Comparison of ENCODE assay signal across 8 mouse cellular contexts in genomic region chr10:70156431-70157165, GRCm38 (mm10). TPM values are rescaled to one million over a fixed set of nuclear protein-coding genes. Genes with fewer than 3 reads are reported as not detected.
DNase-seq lines count a peak whose midpoint lies in the region; ATAC-seq and TF ChIP-seq lines count a peak whose summit lies in the region.

No protein-coding gene starts in this region.

- 0 out of 2 replicates have a peak, but pooled peaks have one; percentile 40 for ATAC-seq in heart, embryonic 14.5 days (ENCODE audit: insufficient number of reproducible peaks, insufficient read depth, low FRiP score, low read depth)
- no peak for ATAC-seq in forebrain, embryonic 16.5 days

- peaks cover 17 to 26% of the 10 kb centered on the region in 2 experiments for H3K4me1 ChIP-seq in heart, embryonic 14.5 days (ENCODE audit: control insufficient read depth in 2 of 2, insufficient read depth in 2 of 2, low read length in 2 of 2)
- peaks cover 43% of the 10 kb centered on the region for H3K4me1 ChIP-seq in E14TG2a.4 (replicated peaks; ENCODE audit: low read depth, low read length)
- H3K4me1 ChIP-seq in lung, adult 2 months (ENCODE audit: control insufficient read depth, insufficient read depth, low read length), result peaks cover 7% of the 10 kb centered on the region
- no peaks in the 10 kb centered on the region for H3K4me1 ChIP-seq in forebrain, embryonic 16.5 days (replicated peaks; ENCODE audit: control insufficient read depth, insufficient read depth, low read length)

- H3K4me3 ChIP-seq in heart, embryonic 14.5 days (ENCODE audit: control insufficient read depth in 1 of 2, insufficient read depth in 1 of 2, low read depth in 1 of 2, low read length in 2 of 2), result no peak overlapping the region
- H3K4me3 ChIP-seq in E14TG2a.4 (replicated peaks; ENCODE audit: low read length), result no peak overlapping the region
- no peak overlapping the region for H3K4me3 ChIP-seq in lung, adult 2 months (replicated peaks; ENCODE audit: extremely low read depth, low read depth, low read length)
- H3K4me3 ChIP-seq in forebrain, embryonic 16.5 days (replicated peaks; ENCODE audit: low read length), result no peak overlapping the region

- peaks cover 61% of the 10 kb centered on the region for H3K36me3 ChIP-seq in heart, embryonic 14.5 days (ENCODE audit: control insufficient read depth, insufficient read depth, low read length)
- peaks cover 84% of the 10 kb centered on the region for H3K36me3 ChIP-seq in E14TG2a.4 (ENCODE audit: insufficient read depth, low read length)
- peaks cover 7% of the 10 kb centered on the region; the same call in 1 of the 2 replicates for H3K36me3 ChIP-seq in forebrain, embryonic 16.5 days (ENCODE audit: control insufficient read depth, insufficient read depth)

- peak; percentile 66 for TF ChIP-seq CTCF in E14TG2a.4 (conservative IDR thresholded peaks at IDR 0.05; ENCODE audit: low read length)
- TF ChIP-seq CTCF in lung, adult 2 months (IDR thresholded peaks at IDR 0.05; ENCODE audit: insufficient read depth, low read length), result peak; percentile 63

- no peak overlapping the region for H3K4me2 ChIP-seq in heart, embryonic 14.5 days (ENCODE audit: low read length)
- no peak overlapping the region for H3K4me2 ChIP-seq in forebrain, embryonic 16.5 days (ENCODE audit: low read length)

- no peaks in the 10 kb centered on the region for H3K9me3 ChIP-seq in heart, embryonic 14.5 days (ENCODE audit: control insufficient read depth, low read length)
- H3K9me3 ChIP-seq in E14TG2a.4 (ENCODE audit: low read length), result peaks cover 8% of the 10 kb centered on the region
- no peaks in the 10 kb centered on the region for H3K9me3 ChIP-seq in forebrain, embryonic 16.5 days (ENCODE audit: control insufficient read depth, low read length)

- TF ChIP-seq POLR2A in lung, adult 2 months (IDR thresholded peaks at IDR 0.05; ENCODE audit: borderline replicate concordance, extremely low read depth, low read depth, low read length), result no peak

- intact Hi-C loops in heart, postnatal 25 days (cut with DNase I), result no loop called here
- intact Hi-C loops in left cerebral cortex, postnatal 25 days (cut with DNase I), result no loop called here

- H3K9ac ChIP-seq in heart, embryonic 14.5 days (ENCODE audit: low read length), result no peak overlapping the region
- no peak overlapping the region for H3K9ac ChIP-seq in forebrain, embryonic 16.5 days (replicated peaks; ENCODE audit: low read depth, low read length)

- H3K27me3 ChIP-seq in heart, embryonic 14.5 days (ENCODE audit: control insufficient read depth, insufficient read depth, low read length), result no peaks in the 10 kb centered on the region
- H3K27me3 ChIP-seq in E14TG2a.4 (ENCODE audit: insufficient read depth, low read length), result no peaks in the 10 kb centered on the region
- H3K27me3 ChIP-seq in forebrain, embryonic 16.5 days (replicated peaks; ENCODE audit: control insufficient read depth, insufficient read depth, low read length), result no peaks in the 10 kb centered on the region

- WGBS in heart, embryonic 14.5 days, result 69% methylated on average over 3 of the region's 3 CpGs
- WGBS in lung, adult 2 months, result 85% methylated on average over 3 of the region's 3 CpGs
- 70% methylated on average over 3 of the region's 3 CpGs for WGBS in forebrain, embryonic 16.5 days

- DNase-seq in heart, postnatal 25 days (ENCODE audit: low spot score), result no peak
- peak; percentile 46 to 73 for DNase-seq in cerebellum, postnatal 25 days
- DNase-seq in lung, adult 2 months, result peak; percentile 42
- DNase-seq in thymus, postnatal 10 days (ENCODE audit: low spot score in 2 of 2), result peak; percentile 60 to 78
- no peak for DNase-seq in left cerebral cortex, postnatal 25 days (ENCODE audit: low spot score in 2 of 2)

- H3K27ac ChIP-seq in heart, embryonic 14.5 days (replicated peaks in 1 of 2; ENCODE audit: control insufficient read depth in 1 of 2, insufficient read depth in 1 of 2, low read depth in 2 of 2, low read length in 2 of 2), result no peak overlapping the region
- H3K27ac ChIP-seq in forebrain, embryonic 16.5 days (ENCODE audit: low read length), result no peak overlapping the region

RNA-seq across cellular contexts. Expression of gene Mrln, which starts 47.9 kb away (rescaled TPM):
- 0.92 and 1.6 TPM in 2 replicates for polyA plus RNA-seq in heart, embryonic 14.5 days (2014; fragmentation: Nextera tagmentation; extraction: Ambion mirVana)
- 1 to 10 TPM; 3.0 to 3.8 TPM for total RNA-seq in heart, postnatal 25 days (2021)
- polyA plus RNA-seq in lung, adult 2 months (2012; rRNA removed), result 0.66 and 5.7 TPM in 2 replicates
- total RNA-seq in left cerebral cortex, postnatal 25 days (2021), result not detected
- polyA plus RNA-seq in forebrain, embryonic 16.5 days (2015; fragmentation: Nextera tagmentation; extraction: Ambion mirVana), result not detected in 2 replicates

RNA-seq across cellular contexts. Expression of gene Ccdc6, which starts 59.7 kb away (rescaled TPM):
- 22.9 and 24.8 TPM in 2 replicates for polyA plus RNA-seq in heart, embryonic 14.5 days (2014; fragmentation: Nextera tagmentation; extraction: Ambion mirVana)
- total RNA-seq in heart, postnatal 25 days (2021), result 10 to 100 TPM; 26.6 to 26.8 TPM
- 19.1 and 22.2 TPM in 2 replicates for polyA plus RNA-seq in lung, adult 2 months (2012; rRNA removed)
- 10 to 100 TPM; 52.0 to 55.3 TPM for total RNA-seq in left cerebral cortex, postnatal 25 days (2021)
- polyA plus RNA-seq in forebrain, embryonic 16.5 days (2015; fragmentation: Nextera tagmentation; extraction: Ambion mirVana), result 16.1 and 18.1 TPM in 2 replicates

Comparison
In these comparisons a context has a peak if more than half of its experiments do, and no peak if none do; other contexts are left out.
1. DNase-seq: peak in cerebellum, postnatal 25 days (2 of 2), lung, adult 2 months (single experiment) and thymus, postnatal 10 days (2 of 2); none in heart, postnatal 25 days (single experiment) and left cerebral cortex, postnatal 25 days (0 of 2).